Mouse (Mus musculus): Measurements from ENCODE around the gene Cldnd2.
A peak's percentile ranks its signal among the peaks of the same experiment; 100 is the strongest.
"Not testable (repeated sequence)": the region's sequence is repeated elsewhere in the genome, so short reads cannot be mapped to it uniquely, and the experiment has no call there.

Cldnd2 gene

DNA sequence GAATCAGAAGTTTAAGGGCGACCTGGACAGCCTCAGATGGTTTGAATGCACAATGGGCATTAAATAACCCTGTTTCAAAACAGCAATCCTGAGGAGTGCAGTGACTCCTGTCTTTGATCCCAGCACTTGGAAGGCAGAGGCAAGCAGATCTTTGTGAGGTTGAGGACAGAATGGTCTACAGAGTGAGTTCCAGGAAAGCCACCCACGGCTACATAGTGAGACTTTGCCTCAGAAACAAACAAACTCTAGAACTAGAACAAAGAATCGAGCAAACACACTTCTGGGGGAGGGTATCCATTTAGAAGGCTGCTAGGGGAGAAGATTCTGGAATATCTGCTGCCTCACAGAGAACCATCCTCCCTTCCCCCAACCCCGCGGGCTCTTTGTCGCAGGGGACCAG lies at the start of gene Cldnd2:
Gene Cldnd2 (plus strand): TSS at position 301 of the 400 bp plus-strand sequence.
- no peak for DNase-seq (ENCODE audit: low spot score)

DNA sequence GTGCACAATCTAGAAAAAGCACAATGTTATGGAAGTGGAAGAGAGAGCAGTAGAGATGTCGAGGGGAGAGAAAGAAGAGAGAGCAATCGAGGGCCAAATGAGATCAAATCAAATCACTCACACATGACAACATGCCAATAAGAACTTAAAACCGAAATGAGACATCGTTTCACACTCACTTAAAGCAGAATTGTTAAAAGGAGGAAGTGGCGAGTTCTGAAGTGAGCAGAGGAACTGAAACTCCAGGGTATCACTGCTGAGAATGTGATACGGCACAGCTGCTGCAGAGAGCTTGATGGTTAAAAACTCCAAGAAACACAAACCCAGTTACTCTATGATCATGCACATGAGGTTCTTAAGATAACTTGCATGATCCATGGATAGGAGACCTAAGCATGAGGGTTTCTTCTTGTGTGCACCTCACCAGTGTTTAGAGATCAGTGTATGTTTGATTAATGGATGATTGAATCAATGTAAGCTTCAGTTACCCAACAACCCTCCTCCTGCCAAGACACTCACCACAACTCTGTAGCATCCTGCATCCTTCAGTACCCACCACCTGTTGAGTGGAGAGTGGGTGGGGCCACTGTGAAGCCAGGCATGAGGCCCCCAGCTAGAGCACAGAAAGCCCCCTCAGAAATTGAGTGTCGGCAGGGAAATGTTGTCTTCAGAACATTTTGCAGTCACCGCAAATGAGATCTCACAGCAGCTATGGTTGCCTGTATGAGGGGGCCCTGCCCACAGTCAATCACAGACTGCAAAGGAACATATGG lies 48.0 kb upstream of the Cldnd2 start:
- no peak for DNase-seq (ENCODE audit: low spot score)

DNA sequence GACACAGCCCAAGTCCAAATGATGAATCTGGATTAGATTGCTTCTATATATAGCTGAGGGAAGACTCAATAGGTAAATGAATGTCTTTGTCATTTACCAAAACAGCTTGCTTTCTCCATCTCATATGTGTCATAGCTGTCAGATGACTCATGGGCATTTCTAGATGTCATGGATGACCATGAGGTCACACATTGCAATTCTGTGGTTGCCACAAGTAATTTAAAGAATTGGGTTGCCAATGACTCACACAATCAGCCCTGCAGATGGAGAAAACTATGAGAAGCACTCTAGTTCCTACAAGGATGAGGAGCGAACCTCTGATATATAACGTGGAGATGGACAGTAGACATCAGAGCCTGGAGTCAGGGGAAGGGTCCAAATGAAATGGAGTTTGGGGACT lies 41.1 kb upstream of the Cldnd2 start:
- no peak for DNase-seq (ENCODE audit: low spot score)

- DNase-seq (ENCODE audit: low spot score) = no peak
Measured at GRCm38 (mm10) chr7:43402718-43403117, 37.9 kb upstream of the Cldnd2 start.

DNA sequence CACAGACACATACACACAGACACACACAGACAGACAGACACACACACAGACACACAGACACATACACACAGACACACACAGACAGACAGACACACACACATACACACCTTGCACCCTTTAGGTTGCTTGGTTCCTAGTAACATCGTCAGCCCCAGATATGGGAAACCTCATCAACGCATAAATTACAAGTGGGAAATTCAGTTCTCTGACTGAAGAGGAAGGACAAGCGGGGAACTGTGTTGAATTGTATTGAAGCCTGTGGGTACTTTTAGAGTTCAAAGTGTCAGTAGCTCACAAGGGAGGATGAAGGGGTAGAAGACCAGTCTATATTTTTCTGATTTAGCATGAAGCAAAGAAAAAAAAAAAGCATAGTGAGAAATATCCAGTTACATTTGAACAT lies 33.0 kb upstream of the Cldnd2 start:
- no peak for DNase-seq (ENCODE audit: low spot score)

DNA sequence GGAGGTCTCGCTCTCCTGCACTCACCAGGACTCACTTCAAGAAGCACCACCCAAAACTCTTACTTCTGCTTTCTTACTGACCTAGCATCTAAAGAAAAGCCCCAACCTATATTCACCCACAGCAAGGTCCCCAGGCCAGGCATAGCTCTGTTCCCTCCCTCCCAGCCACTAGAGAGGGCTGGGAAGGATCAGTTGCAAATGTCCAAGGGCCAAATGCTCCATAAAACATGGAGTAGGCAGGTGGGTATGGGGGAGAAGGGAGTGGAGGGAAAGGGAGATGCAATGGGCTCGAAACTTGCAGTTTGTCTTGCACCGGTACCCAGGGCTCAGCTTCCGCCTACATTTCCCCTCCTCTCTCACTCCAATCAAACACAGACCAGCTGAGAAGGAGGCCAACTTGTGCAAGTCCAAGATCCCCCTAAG lies 32.4 kb upstream of the Cldnd2 start, which contains the start of gene Siglecg:
Gene Siglecg (plus strand): TSS at position 74 of the 423 bp plus-strand sequence.
- DNase-seq (ENCODE audit: low spot score) = no peak

- DNase-seq (ENCODE audit: low spot score) = no peak
Measured at GRCm38 (mm10) chr7:43409084-43409483, 31.5 kb upstream of the Cldnd2 start.

GRCm38 (mm10) chr7:43411724-43412123 lies 28.9 kb upstream of the Cldnd2 start:
- not testable (repeated sequence) for DNase-seq (ENCODE audit: low spot score)

DNA sequence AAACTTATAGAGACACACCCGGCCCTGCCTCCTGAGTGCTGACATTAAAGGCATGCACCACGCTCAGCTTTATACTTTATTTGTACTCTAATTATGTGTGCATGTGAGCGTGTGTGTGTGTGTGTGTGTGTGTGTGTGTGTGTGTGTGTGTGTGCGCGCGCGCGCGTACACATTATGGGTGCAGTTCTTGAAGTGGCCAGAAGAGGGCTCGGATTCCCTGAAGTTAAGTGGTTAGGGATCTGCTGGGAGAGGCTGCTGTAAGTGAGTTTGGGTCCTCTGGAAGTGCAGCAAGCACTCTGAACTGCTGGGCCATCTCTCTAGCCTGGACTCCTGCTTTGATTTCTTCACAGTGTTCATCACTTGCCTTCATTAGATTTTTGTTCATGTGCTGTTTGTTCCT lies 23.3 kb upstream of the Cldnd2 start:
- no peak for DNase-seq (ENCODE audit: low spot score)

DNA sequence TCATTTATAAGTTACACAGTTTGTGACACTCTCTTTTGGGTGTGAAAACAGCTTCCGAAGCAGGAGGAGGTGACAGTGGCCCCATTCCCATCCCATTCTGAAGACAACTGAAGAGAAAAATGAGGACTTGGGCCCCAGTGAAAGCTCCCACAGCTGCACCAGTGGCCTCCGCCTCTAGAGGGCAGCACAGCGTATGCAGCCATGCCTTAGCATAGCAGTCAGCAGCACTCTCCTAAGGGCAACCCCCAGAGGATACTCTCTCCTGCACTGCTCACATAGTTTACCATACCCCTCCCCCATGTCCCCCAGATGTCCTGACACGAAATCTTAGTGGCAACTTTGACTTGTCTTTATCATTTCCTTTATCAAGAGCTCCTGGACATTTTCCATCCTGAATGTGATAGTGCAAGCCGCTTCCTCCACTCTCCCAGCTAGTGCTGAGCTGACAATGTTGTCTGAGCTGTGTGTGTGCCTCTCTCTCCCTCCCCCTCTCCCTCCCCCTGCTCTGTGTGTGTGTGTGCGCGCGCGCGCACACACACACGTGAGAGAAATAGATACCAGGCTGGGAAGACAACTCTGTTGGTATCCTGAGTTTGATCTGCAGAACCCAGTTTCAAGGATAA lies 17.5 kb upstream of the Cldnd2 start:
- peak; percentile 89 for DNase-seq (ENCODE audit: low spot score)

- no peak for DNase-seq (ENCODE audit: low spot score)
Measured at GRCm38 (mm10) chr7:43423991-43424625, 16.5 kb upstream of the Cldnd2 start.

DNA sequence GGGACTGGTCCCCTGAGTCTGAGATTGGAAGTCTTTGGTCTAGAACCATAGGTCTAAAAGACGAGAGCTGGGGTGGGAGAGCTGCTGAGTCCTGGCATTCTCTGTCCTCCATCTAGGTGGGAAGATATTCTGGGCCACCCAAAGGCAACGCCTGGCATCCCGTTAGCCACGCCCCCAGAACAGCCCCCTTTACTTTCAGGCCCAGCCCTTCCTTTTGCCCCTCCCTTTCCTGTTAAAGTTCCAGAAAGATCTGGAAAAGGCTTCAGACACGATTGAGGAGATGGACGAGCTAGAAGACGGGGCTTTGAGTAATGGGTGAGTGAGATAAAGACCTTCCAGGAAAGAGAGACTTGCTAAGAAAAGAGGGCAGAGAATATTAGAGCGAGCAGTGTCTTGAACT lies 13.2 kb upstream of the Cldnd2 start, which contains the start of gene Lim2:
Gene Lim2 (plus strand): TSS at position 265 of the 400 bp plus-strand sequence.
- no peak for DNase-seq (ENCODE audit: low spot score)

DNA sequence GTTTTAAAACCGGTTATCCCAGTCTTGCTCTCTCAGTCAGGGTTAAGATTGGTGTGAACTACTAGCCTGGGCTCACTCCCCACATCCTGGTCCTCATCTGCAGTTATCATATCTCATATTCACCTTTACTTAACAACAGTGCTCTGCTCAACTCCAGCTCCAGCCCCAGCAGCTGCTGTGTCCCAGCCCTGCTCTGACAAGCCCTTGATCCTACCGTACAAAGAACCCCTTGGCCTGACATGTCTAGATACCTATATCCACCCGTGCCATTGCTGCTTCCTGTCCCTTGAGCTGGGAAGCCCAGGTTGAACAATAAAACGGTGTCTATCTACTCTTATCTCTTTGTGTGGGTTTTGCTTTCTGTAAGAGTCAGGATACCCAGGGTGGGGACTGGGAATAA lies 11.1 kb upstream of the Cldnd2 start:
- DNase-seq (ENCODE audit: low spot score) = no peak

DNA sequence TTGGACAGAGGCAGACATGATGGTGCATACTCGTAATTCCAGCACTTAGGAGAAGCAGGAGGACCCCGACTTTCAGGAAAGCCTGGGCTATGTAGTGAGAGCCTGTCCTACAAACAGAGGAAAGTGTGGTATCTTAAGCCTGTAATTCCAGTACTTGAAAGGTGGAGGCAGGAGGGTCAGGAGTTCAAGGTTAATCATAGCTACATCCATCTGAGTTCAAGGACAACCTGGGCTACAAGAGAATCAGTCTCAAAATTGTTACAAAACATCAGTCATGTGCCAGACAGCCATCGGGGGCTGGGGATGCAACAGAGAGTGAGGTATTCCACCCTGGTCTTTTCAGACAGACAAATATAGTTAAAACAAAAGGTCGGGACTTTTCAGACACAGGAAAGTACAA lies 7.7 kb upstream of the Cldnd2 start:
- no peak for DNase-seq (ENCODE audit: low spot score)

DNA sequence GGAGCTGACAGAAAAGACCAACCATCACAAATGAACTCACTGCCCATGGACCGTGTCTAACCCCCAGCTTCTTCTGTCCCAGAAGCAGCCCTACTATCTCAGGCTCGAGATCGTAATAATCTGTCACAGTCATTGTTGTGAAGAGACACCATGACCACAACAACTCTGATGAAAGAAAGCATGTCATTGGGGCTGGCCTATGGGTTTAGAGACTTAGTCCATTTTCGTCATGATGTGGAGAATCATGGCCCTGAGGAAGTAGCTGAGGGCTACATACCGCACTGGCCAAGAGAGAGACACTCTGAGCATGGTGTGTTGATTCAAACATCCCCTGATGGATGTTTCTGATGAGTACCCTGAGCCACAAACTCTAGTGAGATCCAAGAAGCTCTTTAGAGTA lies 5.9 kb upstream of the Cldnd2 start:
- no peak for DNase-seq (ENCODE audit: low spot score)

DNA sequence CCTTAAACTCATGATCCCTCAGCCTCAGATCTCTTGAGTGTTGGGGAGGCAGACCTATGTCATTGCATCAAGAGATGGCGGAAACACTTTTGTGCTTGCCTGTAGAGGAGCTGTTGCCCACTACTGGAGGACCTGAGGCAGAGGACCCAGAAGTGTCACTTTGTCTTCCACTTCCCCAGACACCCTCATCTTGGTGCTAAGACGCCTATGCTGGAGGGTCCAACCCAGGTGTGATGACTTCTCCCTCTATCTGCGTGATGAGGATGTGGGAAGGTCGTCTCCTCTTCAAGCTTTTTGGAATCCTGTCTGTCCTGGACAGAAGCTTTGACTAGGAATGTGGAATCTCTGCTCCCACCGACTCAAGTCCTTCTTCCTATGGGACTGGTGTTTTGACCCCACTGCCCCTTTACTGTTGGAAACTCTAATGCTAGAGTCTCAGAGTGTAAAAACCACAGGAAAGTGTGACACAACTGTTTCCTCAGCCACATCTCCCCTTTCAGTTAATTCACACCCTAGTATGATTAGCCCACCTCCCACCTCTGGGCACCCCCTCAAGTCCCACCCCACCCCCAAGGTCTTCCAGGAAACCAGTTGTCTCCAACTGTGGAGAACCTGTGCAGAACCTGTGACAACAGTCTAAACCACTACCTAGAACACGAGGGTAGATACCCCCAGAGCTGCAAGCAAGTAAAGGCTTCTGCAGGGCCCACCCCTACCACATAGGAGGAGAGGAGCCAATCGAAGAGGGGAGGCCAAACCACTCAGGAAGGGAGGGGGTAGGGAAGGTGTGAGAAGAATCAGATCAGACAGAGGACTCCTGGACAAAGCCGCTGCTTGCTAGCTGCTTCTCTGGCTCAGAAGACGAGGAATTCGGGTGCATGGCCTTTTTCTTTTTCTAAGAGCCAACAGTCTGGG lies 4.0 kb upstream of the Cldnd2 start, which contains the start of gene Nkg7:
Gene Nkg7 (plus strand): TSS at position 733 of the 915 bp plus-strand sequence.
- DNase-seq (ENCODE audit: low spot score) = no peak

DNA sequence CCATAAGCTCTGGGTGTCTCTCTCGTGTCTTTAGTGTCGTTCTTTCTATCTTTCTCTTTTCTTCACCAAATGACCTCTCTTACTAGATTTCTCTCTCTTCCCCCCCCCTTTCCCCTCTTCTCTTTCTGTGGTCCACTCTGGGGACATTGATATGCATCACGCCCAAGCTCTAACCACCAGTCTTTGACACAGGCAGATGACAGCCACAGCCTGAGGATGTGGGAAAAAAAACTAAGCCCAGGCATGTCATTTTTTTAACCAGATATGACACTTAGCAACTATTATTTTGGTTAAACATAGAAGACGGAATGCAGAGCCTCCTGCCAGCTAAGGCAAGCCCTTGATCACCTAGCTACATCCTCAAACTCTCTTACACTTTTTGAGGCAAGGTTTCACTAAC lies 2.0 kb upstream of the Cldnd2 start:
- DNase-seq (ENCODE audit: low spot score) = no peak

GRCm38 (mm10) chr7:43441071-43441470 lies 489 bp downstream of the Cldnd2 start:
- DNase-seq (ENCODE audit: low spot score) = no peak

- no peak for DNase-seq (ENCODE audit: low spot score)
Measured at GRCm38 (mm10) chr7:43442684-43443083, 2.1 kb downstream of the Cldnd2 start.

DNA sequence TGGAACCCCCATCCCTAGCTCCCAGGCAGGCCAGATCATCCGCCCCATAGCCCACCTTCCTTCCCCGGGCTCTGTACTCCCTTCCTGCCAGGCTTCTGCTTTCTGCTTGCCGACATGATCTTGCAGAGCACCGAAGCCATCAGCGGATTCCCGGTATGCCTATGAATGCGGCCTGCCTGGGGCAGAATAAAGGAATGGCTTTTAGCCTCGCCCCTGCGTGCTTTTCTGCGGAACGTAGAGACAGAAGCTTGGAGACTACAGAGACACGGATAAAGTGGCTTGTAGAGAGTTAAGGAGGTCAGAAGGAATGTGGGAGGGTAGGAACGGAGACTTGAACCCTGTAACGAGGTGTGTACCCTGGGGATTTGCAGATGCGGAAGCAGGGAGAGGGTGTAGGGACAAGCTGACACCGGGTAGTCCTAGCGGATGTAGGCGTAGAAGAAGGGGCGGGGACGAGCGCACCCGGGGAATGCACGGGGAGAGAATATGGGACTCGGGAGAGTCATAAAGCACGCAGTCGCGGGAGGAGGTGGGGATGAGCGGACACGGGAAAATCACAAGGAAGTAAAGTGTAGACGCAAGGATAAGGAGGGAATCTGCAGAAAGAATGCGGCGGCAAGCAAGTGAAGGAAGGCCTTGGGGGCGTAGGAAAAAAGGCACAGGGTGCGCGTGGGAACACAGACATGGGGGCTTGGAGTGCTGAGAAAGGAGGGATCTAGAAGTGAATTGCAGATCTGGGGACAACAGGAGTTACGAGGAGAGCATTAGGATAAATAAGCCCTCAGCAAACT lies 2.7 kb downstream of the Cldnd2 start:
- DNase-seq (ENCODE audit: low spot score) = peak; percentile 89

DNA sequence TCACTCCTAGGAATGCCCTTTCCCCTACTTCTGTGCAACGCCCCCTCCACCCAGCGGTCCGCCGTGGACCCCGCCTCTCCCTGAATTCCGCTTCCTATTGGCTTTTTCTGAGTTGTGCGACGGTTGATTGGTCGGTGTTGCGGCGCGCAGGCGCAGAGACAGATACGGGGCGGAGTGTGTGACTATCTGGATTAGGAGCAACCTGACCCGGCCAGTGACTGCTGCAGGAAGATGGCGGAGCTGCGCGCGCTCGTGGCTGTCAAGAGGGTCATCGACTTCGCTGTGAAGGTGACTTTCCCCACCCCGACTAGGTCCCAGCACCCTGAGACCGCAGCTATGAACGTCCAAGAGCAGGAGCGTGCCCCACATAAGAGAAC lies 3.3 kb downstream of the Cldnd2 start, which contains the start of the genes Etfb and Gm45233:
Gene Etfb (plus strand): TSS at position 167 of the 377 bp plus-strand sequence.
Gene Gm45233 (plus strand): TSS at position 212 of the 377 bp plus-strand sequence.
- DNase-seq (ENCODE audit: low spot score) = peak; percentile 94

All from urinary bladder, postnatal 14 days (tissue).